In genomic region chr17:35146139-35146538, GRCm38 (mm10) we compare ENCODE assay signal across 1 mouse cellular context.
TF ChIP-seq lines count a peak whose summit lies in the region.

No protein-coding gene starts in this region.

TF ChIP-seq in MEL, 35 proteins besides CTCF, POLR2A, EP300 and RAD21:
- TF ChIP-seq NELFE (IDR thresholded peaks at IDR 0.05; ENCODE audit: low read depth, low read length) (no peak), GABPA (IDR thresholded peaks at IDR 0.05; ENCODE audit: low read depth, low read length) (no peak), GATA1 (IDR thresholded peaks at IDR 0.05; ENCODE audit: low read depth, low read length) (no peak), ZKSCAN1 (IDR thresholded peaks at IDR 0.05; ENCODE audit: low read depth, low read length) (no peak), BHLHE40 (IDR thresholded peaks at IDR 0.05; ENCODE audit: borderline replicate concordance, low read depth, low read length) (no peak), HCFC1 (IDR thresholded peaks at IDR 0.05; ENCODE audit: low read depth, low read length) (no peak), POLR2AphosphoS5 (IDR thresholded peaks at IDR 0.05; ENCODE audit: borderline replicate concordance, low read depth, low read length) (no peak), JUND (IDR thresholded peaks at IDR 0.05; ENCODE audit: low read depth, low read length) (no peak), ELF1 (IDR thresholded peaks at IDR 0.05; ENCODE audit: low read depth, low read length) (no peak)
